Mouse (Mus musculus): Measurements from ENCODE around the gene Zfp423.
"Not testable (repeated sequence)": the region's sequence is repeated elsewhere in the genome, so short reads cannot be mapped to it uniquely, and the experiment has no call there.

Gene Zfp423

GRCm38 (mm10) chr8:87904108-87904507 is 55.3 kb downstream of the Zfp423 start:
- no peak for DNase-seq (ENCODE audit: low read depth, low spot score)

- DNase-seq (ENCODE audit: low read depth, low spot score): no peak
Observed at GRCm38 (mm10) chr8:87895203-87896041, 64.0 kb downstream of the Zfp423 start.

DNA sequence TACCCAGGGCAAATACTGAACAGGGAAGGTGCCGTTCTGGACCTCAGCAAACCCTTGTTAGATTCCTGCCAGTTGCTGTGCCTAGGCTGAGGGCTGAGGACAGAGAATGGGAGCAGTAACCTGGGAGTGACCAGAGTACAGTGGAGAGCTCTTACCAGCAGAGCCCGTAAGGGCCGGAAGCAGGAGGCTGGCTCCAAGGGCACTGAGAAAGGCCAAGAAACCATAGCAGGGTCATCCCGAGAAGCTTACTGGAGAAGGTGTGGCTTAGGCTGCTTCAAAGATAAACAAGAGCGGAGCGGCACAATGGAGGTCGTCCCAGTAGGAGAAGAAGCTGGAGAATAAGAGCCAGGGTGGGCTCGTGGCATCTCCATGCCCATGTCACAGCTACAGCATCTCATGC is 65.1 kb downstream of the Zfp423 start:
- DNase-seq (ENCODE audit: low read depth, low spot score): no peak

DNA sequence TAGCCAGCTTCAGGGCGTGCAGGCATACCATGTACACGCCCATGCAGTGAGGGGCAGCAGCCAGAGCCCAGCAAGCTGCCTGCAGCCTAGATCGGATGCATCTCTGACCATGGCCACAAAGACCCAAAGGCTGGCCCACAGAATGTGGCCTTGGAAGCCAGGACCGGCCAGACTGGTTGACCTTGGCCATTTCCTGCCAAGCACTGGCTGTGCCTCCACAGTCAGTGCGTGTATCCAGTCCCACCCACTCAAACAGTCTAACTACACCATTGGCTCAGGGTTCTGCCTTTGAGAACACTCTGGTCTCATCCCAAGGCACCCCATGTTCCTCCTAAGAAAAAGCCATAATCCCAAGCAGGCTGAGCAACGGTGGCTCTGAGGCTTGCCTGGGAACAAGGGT is 65.8 kb downstream of the Zfp423 start:
- DNase-seq (ENCODE audit: low read depth, low spot score): no peak

DNA sequence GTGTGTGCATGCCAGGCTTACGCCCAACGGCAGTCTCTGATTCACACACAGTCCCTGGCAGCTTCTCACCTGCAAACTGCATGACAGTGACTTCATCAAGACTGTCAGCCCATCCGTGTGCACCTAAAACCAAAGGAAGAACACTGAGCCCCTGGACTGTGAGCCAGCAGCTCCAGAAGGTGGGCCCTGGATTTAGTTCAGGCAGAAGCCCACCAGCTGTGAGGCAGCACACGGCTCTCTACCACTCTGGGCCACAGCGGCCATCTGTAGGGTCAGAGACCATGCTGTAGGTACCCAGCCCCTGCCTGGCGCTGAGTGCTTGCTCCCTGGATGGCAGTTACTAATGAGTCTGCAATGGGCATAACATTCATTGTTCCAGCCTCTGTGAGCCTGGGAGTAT is 66.5 kb downstream of the Zfp423 start:
- DNase-seq (ENCODE audit: low read depth, low spot score): no peak

- DNase-seq (ENCODE audit: low read depth, low spot score): no peak
Observed at GRCm38 (mm10) chr8:87891884-87892283, 67.5 kb downstream of the Zfp423 start.

DNA sequence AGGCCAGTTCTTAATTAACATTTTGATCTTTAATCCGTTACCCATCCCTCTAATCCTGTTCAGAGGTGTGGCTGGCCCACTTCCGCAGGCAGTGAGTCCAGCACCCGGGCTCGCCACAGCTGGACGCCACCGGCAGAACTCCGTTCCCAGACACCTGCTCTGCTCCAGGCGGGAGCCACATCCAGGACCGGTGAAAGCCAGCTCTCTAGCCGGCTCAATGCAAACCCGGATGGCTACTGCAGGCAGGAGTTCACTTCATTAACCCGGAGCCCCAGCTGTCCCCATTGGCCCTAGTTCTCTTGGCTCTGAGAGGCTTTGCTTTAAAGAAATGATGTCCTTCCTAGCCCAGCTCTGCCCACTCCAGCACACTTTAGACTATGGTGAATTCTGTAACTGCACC is 71.4 kb downstream of the Zfp423 start:
- no peak for DNase-seq (ENCODE audit: low read depth, low spot score)

DNA sequence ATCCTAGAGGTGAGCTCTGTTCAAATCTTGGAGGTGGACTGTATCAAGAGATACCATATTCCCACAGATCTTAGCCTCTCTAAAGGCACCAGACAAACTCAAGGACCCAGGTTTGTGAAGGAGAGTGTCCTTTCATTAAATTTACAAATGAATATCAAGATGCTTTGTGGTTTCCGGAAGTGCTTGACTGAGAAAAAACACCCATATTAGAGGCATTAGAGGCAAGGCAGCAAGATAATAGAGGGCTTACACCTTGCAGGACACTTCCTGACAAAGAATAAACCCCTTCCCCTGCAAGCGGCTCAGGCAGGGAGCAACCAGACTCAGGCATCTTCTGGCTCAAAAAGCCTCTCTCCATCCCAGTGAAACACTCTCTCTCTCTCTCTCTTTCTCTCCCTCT is 78.3 kb downstream of the Zfp423 start:
- DNase-seq (ENCODE audit: low read depth, low spot score): no peak

DNA sequence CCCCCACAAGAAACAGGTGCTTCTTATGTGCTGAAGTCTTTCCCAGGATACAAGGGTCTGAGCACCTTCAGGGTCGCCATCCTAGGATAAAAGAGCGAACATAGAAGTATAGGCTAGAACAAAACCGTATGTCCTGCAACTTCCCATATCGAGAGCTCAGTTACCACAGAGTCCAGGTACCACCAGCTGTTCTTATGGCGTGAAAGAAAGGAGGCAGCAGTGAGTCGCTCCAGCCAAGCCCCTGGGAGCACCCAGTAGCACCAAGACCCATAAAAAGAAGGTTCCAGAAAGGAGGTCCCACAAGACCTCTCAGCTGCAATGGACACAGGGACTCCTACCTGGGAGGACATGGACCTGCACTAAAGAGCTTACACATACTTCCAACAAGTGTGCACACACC is 83.5 kb downstream of the Zfp423 start:
- DNase-seq (ENCODE audit: low read depth, low spot score): no peak

DNA sequence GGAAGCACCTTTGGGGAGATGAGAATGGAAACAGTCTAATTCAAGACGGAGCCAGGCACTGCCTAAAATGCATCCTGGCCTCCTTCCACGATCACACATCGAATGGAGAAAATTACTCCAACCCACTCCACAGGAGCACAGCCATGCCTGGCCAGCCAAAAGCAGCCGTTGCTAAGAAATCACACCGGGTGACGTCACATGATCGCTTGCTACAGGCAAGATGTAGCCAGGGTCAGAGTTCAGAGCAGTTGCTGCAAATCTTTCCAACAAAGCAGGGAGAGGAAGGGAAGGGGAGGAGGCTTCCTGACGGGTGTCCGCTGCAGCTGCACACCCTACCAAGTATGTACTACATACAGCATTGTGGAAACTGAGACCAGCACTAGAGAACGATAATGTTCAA is 83.9 kb downstream of the Zfp423 start:
- peak; percentile 90 for DNase-seq (ENCODE audit: low read depth, low spot score)

DNA sequence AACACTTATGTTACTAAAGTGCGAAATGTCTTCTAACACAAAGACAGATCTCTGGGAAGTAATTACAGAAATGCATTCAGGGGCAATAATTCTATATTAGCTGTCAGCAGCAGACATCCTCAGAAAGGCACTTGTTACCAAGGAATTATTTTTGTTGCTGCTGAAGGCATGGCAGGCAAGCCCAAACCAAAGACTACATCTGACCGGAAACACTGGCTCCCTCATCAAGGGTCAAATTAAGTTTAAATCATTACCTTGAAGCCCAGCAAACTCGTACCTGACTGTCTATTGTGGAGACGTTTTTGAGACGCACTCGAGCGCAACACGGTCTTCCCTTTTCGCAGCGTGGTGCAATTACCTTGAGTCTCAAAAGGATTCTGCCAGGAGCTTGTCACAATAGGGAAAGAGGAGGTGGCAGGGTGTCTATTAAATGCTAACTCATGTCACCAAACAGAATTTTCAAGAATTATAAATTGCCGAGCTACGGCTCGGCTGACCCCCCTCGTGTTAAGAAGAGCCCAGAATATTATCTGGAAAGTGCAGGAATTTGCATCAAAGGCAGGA is 86.3 kb downstream of the Zfp423 start:
- no peak for DNase-seq (ENCODE audit: low read depth, low spot score)

- DNase-seq (ENCODE audit: low read depth, low spot score): no peak
Observed at GRCm38 (mm10) chr8:87872356-87872930, 87.0 kb downstream of the Zfp423 start.

GRCm38 (mm10) chr8:87866586-87866985 is 92.8 kb downstream of the Zfp423 start:
- no peak for DNase-seq (ENCODE audit: low read depth, low spot score)

- no peak for DNase-seq (ENCODE audit: low read depth, low spot score)
Observed at GRCm38 (mm10) chr8:87864236-87864635, 95.2 kb downstream of the Zfp423 start.

GRCm38 (mm10) chr8:87863128-87863527 is 96.3 kb downstream of the Zfp423 start:
- DNase-seq (ENCODE audit: low read depth, low spot score): no peak

- peak; percentile 53 for DNase-seq (ENCODE audit: low read depth, low spot score)
Observed at GRCm38 (mm10) chr8:87861718-87862117, 97.7 kb downstream of the Zfp423 start.

DNA sequence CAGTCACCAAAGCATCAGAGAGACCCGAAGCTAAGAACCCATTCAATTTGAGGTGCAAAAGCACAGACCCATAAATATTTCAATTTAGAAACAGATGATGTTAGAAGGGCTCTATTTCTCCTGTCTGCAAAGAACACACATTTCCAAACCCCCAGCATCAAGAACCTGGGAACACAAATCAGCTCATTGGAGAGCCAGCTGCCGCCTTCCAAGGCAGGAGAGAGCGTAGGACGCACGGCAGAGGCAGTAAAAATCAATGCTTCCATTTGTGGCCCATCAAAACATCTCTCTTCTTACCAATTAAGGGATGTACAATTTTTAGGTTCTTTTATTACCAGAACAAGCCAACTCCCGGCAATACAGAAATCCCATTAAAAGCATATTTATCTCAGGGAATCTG is 98.5 kb downstream of the Zfp423 start:
- DNase-seq (ENCODE audit: low read depth, low spot score): no peak

GRCm38 (mm10) chr8:87851871-87852270 is 107.5 kb downstream of the Zfp423 start:
- no peak for DNase-seq (ENCODE audit: low read depth, low spot score)

DNA sequence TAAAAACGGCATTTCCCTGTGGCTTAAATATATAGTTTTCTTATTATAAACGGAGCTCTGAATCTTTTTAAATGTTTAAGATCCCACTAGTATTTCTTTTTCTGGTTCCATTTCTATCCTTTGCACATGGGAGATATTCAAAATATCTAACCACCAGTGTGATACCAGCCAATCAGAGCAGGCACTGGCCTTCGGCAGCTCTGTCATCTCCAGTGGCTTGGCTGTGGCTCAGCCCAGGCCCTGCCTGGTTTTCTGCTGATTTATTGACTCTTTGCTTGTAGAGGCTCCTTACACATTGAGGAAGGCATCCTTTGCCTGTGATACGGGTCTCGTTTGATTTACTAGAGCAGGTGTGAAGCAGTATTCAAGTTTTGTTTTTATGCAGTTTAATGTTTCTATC is 108.0 kb downstream of the Zfp423 start:
- no peak for DNase-seq (ENCODE audit: low read depth, low spot score)

DNA sequence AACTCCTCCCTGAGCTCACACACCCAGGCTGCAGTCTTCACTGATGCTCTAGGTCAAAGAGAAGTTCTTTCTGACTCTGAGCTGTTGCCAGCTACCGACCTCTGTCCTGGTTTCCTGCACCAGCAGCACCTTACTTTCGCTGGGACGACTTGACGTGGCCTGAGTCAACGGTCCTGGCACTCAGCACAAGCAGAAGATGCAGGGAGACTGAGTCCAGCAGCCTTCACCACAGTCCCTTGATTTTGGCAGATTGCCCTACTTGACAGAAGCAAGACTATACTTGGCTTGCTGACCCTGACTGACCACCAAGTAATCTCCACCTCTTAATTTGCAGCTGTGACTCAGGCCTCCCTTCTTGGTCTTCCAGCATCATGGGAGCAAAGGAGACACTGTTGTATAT is 110.6 kb downstream of the Zfp423 start:
- no peak for DNase-seq (ENCODE audit: low read depth, low spot score)

GRCm38 (mm10) chr8:87847796-87848195 is 111.6 kb downstream of the Zfp423 start:
- DNase-seq (ENCODE audit: low read depth, low spot score): no peak

- not testable (repeated sequence) for DNase-seq (ENCODE audit: low read depth, low spot score)
Observed at GRCm38 (mm10) chr8:87842096-87842495, 117.3 kb downstream of the Zfp423 start.

DNA sequence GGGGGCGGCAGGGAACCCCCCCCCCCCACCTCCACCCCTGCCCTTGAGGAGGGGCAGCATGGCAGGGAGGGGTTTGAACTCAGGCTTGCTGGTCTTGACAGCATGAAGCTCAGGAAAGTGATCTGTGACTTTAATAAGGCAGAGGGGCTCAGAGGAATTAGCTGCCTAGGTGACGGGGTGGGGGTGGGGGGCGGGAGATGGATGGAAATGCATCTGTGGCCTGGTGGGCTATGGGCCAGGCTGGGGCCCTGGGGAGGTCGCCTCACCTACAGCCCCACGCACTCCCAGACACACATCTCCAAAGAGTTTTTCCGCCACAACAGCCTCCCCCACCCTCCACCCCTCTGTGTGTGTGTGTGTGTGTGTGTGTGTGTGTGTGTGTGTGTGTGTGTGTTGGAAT is 122.1 kb downstream of the Zfp423 start:
- no peak for DNase-seq (ENCODE audit: low read depth, low spot score)
